Mouse (Mus musculus) heart, embryonic 14.5 days (tissue): ENCODE results near the gene Mdm2. TPM values are rescaled to one million over a fixed set of nuclear protein-coding genes. Genes with fewer than 3 reads are reported as not detected.

Source experiments
- ATAC-seq: fragments of 200-750 bp; cut with Nextera tagmentation; 2 replicates; pipeline ENCODE4 v1.8.0; 2017; ENCODE audit warnings: low read depth, moderate TSS enrichment; ENCODE audit not compliant: insufficient number of reproducible peaks, insufficient read depth, low FRiP score
- H3K27ac ChIP-seq, 2 experiments: fragments of 200-500 bp in 1 of 2; fragments of 300-500 bp in 1 of 2; sonication (generic) in 1 of 2; replicated peaks in 1 of 2; 2 replicates each; pipeline ENCODE4 v1.5.1; 2012 to 2014; ENCODE audit warnings: low read depth in 2 of 2, low read length in 2 of 2, control low read depth in 1 of 2, mild to moderate bottlenecking in 1 of 2, mixed read lengths in 1 of 2; ENCODE audit not compliant: control insufficient read depth in 1 of 2, insufficient read depth in 1 of 2
- H3K27me3 ChIP-seq: fragments of 300-500 bp; sonication (generic); 2 replicates; pipeline ENCODE4 v1.6.1; 2014; ENCODE audit warnings: mild to moderate bottlenecking, low read length, control low read depth; ENCODE audit not compliant: control insufficient read depth, insufficient read depth
- H3K36me3 ChIP-seq: fragments of 300-500 bp; sonication (generic); 2 replicates; pipeline ENCODE4 v1.6.1; 2014; ENCODE audit warnings: mild to moderate bottlenecking, control low read depth, low read length, mixed read lengths; ENCODE audit not compliant: control insufficient read depth, insufficient read depth
- H3K4me1 ChIP-seq, 2 experiments: fragments of 200-500 bp in 1 of 2; fragments of 300-500 bp in 1 of 2; sonication (generic) in 1 of 2; 2 replicates each; pipeline ENCODE4 v1.6.1; 2012 to 2014; ENCODE audit warnings: low read length in 2 of 2, control low read depth in 1 of 2, mixed read lengths in 1 of 2; ENCODE audit not compliant: control insufficient read depth in 2 of 2, insufficient read depth in 2 of 2
- H3K4me2 ChIP-seq: fragments of 300-500 bp; sonication (generic); 2 replicates; pipeline ENCODE4 v1.6.1; 2014; ENCODE audit warnings: mild to moderate bottlenecking, low read length
- H3K4me3 ChIP-seq, 2 experiments: fragments of 200-500 bp in 1 of 2; fragments of 300-500 bp in 1 of 2; sonication (generic) in 1 of 2; 2 replicates each; pipeline ENCODE4 v1.5.1; 2012 to 2014; ENCODE audit warnings: low read length in 2 of 2, mild to moderate bottlenecking in 2 of 2, control low read depth in 1 of 2, low read depth in 1 of 2, moderate library complexity in 1 of 2; ENCODE audit not compliant: control insufficient read depth in 1 of 2, insufficient read depth in 1 of 2
- H3K9ac ChIP-seq: fragments of 300-500 bp; sonication (generic); 2 replicates; pipeline ENCODE4 v1.6.1; 2014; ENCODE audit warnings: mild to moderate bottlenecking, low read length
- H3K9me3 ChIP-seq: fragments of 300-500 bp; sonication (generic); 2 replicates; pipeline ENCODE4 v1.6.1; 2016; ENCODE audit warnings: low read length, control low read depth; ENCODE audit not compliant: control insufficient read depth
- WGBS: fragments of 180-500 bp; shearing (Covaris S2); extraction: QIAGEN DNeasy Blood & Tissue Kit; methylation state at CpG from one replicate; pipeline ENCODE4 v1.1.7; 2014; 5-methylcytosine and 5-hydroxymethylcytosine counted together
- polyA plus RNA-seq: library from polyadenylated mRNA; unstranded; fragments of >200 nt; fragmentation: Nextera tagmentation; extraction: Ambion mirVana; gene quantifications from 2 replicates; pipeline ENCODE4 v1.2.1, GENCODE M21; 2014

The Mdm2 gene
- polyA plus RNA-seq, 1 experiment from 2014 or later: 48.9 TPM

DNA sequence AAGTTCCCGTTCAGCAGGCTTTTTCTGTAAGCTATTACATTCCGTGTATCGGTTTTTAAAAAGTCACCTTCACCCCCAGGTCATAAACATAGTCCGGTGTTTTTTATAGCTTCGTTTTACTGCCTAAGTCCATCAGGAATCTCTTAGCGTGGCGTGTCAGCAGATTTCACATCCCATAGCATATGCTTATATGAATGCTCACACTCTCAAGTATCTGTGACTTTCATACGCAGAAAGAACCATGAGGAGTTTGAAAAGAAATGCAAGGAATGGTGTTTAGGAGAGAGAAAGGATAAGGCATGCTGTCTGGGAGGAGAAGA, 66.2 kb downstream of the Mdm2 start:
- H3K9me3 ChIP-seq: no peaks in the 10 kb centered on the region
- H3K4me3 ChIP-seq: no peak overlapping the region
- WGBS: 81% methylated on average over 8 of the region's 8 CpGs
- ATAC-seq: no peak
- no peaks in the 10 kb centered on the region for H3K36me3 ChIP-seq
- peaks cover 0 to 7% of the 10 kb centered on the region in 2 experiments; a peak in 2 of 4 replicates for H3K4me1 ChIP-seq
- H3K27me3 ChIP-seq: no peaks in the 10 kb centered on the region
- no peak overlapping the region for H3K27ac ChIP-seq
- no peak overlapping the region for H3K4me2 ChIP-seq
- no peak overlapping the region for H3K9ac ChIP-seq

DNA sequence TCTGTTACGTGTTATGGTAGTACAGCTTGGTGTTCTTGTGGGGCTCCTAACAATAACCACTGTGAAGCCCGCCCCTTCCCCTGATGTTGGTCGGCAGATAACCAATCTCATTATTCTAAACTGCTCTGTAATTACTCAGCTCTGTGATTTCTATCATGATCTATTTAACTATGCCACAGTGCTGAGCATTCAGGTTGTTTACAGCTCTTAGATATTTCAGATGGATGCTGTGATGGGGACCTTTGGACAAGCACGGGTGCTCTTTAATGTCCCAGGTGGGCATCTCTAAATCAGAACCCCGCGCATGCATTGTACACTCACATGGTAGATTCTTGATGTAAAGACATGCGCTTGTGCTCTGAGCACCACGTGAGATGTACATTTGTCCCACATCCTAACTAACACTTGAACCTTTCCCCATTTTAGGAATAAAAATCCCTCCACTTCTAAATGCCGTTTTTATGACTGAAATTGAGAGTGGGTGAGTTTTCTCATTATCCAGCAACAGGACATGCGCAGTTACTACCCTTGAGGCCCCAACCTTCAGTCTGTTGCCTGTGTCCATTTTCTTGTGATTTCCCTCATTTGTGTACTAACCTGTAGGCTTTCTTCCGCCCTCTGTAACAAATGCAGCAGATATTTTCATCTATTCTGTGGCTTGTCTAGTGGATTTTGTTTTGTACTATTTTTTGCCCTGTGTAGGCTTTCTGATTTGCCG, 66.7 kb downstream of the Mdm2 start:
- 91% methylated on average over 12 of the region's 12 CpGs for WGBS
- Histone ChIP-seq H3K36me3 (no peaks in the 10 kb centered on the region), H3K27ac (no peak overlapping the region), H3K27me3 (no peaks in the 10 kb centered on the region), H3K4me1 (peaks cover 0 to 7% of the 10 kb centered on the region in 2 experiments; a peak in 2 of 4 replicates), H3K4me3 (no peak overlapping the region), H3K9me3 (no peaks in the 10 kb centered on the region), H3K4me2 (no peak overlapping the region), H3K9ac (no peak overlapping the region)
- no peak for ATAC-seq

DNA sequence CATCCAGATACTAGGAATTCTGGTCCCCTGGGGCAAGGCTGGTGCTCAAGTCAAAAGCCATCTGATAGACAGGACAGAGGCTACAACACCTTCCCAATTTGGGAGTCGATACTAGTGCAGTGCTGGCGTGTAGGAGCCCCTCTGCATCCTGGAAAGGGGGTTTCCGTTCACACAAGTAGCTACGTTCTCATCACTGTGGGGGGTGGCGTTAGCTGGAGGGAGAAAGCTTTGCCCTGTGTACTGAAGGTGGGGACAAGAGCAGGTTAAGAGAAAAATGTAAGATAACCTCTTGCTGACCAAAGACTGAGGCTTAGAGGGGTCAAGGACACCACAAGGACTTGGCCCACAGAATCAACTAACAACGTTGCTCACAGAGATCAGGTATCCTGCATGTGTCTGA, 67.3 kb downstream of the Mdm2 start:
- H3K4me1 ChIP-seq: peaks cover 0 to 7% of the 10 kb centered on the region in 2 experiments; a peak in 2 of 4 replicates
- ATAC-seq: no peak
- WGBS: 66% methylated on average over 6 of the region's 6 CpGs
- no peak overlapping the region for H3K4me3 ChIP-seq
- H3K4me2 ChIP-seq: no peak overlapping the region
- H3K27me3 ChIP-seq: no peaks in the 10 kb centered on the region
- no peaks in the 10 kb centered on the region for H3K9me3 ChIP-seq
- H3K36me3 ChIP-seq: no peaks in the 10 kb centered on the region
- no peak overlapping the region for H3K27ac ChIP-seq
- no peak overlapping the region for H3K9ac ChIP-seq

DNA sequence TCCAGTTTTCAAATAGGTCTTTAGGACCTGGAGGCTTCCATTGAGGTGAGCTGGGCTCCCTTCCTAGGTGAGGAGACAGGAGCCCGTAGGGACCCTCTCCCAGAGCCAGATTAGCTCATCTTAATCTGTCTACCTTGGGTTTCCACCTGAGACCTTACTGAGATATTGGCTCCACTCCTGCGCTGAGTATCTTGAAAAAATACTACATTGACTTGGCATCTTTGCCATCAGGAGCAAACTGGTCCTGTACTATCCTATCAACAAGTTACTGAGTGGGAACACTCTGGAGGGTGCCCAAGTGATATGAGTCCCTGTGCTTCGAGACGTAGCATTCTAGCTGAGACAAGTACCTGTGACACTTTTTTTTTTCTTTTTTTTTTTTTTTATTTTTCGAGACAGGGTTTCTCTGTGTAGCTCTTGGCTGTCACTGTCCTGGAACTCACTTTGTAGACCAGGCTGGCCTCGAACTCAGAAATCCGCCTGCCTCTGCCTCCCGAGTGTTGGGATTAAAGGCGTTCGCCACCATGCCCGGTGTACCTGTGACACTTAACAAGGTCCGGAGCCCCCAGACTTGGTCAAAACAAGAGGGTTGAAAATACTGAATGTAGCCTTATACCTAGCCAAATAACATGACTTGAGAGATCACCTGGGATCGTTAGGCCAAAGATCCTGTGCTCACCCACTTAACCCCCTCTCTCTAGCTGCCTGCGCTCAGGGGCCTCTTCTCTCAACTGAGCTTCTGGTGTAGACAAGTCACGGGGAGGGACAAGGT, 67.9 kb downstream of the Mdm2 start:
- Histone ChIP-seq H3K36me3 (no peaks in the 10 kb centered on the region), H3K4me2 (no peak overlapping the region)
- 88% methylated on average over 15 of the region's 15 CpGs for WGBS

DNA sequence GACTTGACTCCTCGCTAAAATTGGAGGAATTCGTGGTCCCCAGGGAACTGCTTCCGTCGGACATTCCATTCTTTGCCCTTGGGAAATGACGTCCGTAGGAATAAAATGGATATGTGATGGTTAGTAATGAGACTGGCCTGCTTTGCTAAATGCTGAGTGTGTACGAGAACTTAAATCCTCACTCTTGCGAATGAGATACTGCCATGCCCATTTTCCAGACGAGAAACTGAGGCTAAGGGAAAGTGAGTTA, 68.4 kb downstream of the Mdm2 start:
- Histone ChIP-seq H3K4me1 (peaks cover 0 to 7% of the 10 kb centered on the region in 2 experiments; a peak in 2 of 4 replicates), H3K27me3 (no peaks in the 10 kb centered on the region), H3K9me3 (no peaks in the 10 kb centered on the region), H3K4me2 (no peak overlapping the region; the same call in 1 of the 2 replicates), H3K9ac (no peak overlapping the region), H3K27ac (no peak overlapping the region), H3K4me3 (no peak overlapping the region), H3K36me3 (no peaks in the 10 kb centered on the region)
- WGBS: 74% methylated on average over 9 of the region's 9 CpGs
- ATAC-seq: no peak

More for the DNA sequence above, 67.9 kb downstream of the Mdm2 start:
- no peak overlapping the region for H3K4me3 ChIP-seq
- H3K4me1 ChIP-seq: peaks cover 0 to 7% of the 10 kb centered on the region in 2 experiments; a peak in 2 of 4 replicates
- no peak overlapping the region for H3K27ac ChIP-seq
- no peak overlapping the region for H3K9ac ChIP-seq
- no peaks in the 10 kb centered on the region for H3K9me3 ChIP-seq
- H3K27me3 ChIP-seq: no peaks in the 10 kb centered on the region
- no peak for ATAC-seq

DNA sequence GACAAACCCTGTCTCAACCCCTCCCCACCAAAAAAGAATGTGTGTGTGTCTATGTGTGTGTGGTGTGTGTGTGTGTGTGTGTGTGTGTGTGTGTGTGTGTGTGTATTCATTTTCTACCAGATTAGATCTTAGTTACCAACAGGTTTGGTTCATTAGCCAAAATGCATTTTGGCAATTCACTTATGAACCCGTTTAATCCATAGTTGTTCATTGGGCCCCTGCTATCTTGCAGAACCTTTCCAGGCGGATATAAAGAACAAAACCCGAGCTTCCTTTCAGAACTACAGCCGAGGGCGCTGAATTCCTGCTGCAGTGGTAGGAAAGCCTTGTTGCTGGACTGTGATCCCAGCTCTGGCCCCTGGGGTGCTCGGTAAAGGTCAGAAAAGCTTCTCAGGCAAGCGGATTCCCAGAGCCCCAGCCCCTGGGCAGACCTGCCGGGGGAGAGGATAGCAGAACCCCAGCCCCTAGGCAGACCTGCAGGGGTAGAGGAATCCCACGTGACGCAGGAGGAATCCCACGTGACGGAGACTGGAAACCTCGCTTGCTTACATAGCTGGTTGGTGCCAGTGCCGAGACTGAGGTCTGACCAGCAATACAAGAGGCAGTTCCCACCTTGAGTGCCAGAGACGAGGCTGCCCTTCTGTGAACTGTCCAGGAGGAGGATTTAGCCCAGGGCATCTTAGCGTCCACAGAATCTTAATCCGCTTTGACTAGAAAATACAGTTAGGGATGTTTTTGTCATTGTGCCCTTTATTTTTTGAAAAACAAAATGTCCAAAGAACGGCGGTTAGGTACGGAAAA, 69.0 kb downstream of the Mdm2 start:
- Histone ChIP-seq H3K9me3 (no peaks in the 10 kb centered on the region), H3K27me3 (no peaks in the 10 kb centered on the region), H3K4me1 (peaks cover 0 to 7% of the 10 kb centered on the region in 2 experiments; a peak in 2 of 4 replicates), H3K4me3 (no peak overlapping the region), H3K36me3 (no peaks in the 10 kb centered on the region), H3K27ac (no peak overlapping the region), H3K9ac (peak overlapping the region; percentile 35; the same call in 1 of the 2 replicates), H3K4me2 (peak overlapping the region; percentile 56)
- WGBS: 40% methylated on average over 20 of the region's 20 CpGs
- no peak for ATAC-seq

DNA sequence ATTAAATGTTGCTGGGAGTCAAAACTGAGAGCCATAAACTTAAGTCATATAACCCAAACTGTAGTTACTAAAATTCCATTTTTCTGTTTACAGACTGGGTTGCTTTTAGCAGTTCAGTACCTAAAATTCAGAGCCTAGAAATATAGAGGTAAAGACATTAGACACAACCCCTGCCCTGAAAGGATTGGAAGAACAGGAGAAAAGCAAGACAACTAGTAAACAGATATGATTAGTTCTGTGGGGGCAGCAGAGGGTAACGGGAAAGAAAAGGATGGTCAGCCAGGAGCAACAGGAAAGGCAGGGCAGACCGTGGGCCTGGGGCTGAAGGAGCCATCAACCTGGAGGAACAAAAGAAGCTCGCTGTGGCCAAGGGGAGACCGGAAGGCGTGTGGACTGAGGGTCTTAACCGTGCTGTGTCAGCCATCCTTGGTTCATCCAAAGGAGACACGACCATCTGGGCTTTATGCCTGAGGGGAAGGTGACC, 69.9 kb downstream of the Mdm2 start:
- no peak overlapping the region for H3K9ac ChIP-seq
- ATAC-seq: no peak
- no peak overlapping the region for H3K4me2 ChIP-seq
- H3K4me3 ChIP-seq: no peak overlapping the region
- no peaks in the 10 kb centered on the region for H3K36me3 ChIP-seq
- H3K4me1 ChIP-seq: peaks cover 0 to 7% of the 10 kb centered on the region in 2 experiments; a peak in 2 of 4 replicates
- whole genome bisulfite sequencing: 77% methylated on average over 7 of the region's 7 CpGs
- H3K27me3 ChIP-seq: no peaks in the 10 kb centered on the region
- H3K9me3 ChIP-seq: no peaks in the 10 kb centered on the region
- no peak overlapping the region for H3K27ac ChIP-seq
